Mouse (Mus musculus) forebrain, embryonic 13.5 days (tissue): Measurements from ENCODE around the gene Defb10. TPM values are rescaled to one million over a fixed set of nuclear protein-coding genes. Genes with fewer than 3 reads are reported as not detected.
"Not testable (repeated sequence)": the region's sequence is repeated elsewhere in the genome, so short reads cannot be mapped to it uniquely, and the experiment has no call there.

Experiments
- ATAC-seq: fragments of 200-750 bp; cut with Nextera tagmentation; 2 replicates; pipeline ENCODE4 v1.8.0; 2017
- H3K27ac ChIP-seq: fragments of 300-500 bp; sonication (generic); 2 replicates; pipeline ENCODE4 v1.5.1; 2015; ENCODE audit warnings: inconsistent platforms, mild to moderate bottlenecking, moderate library complexity
- H3K27me3 ChIP-seq: fragments of 300-500 bp; sonication (generic); 2 replicates; pipeline ENCODE4 v1.6.1; 2015; ENCODE audit warnings: mild to moderate bottlenecking, inconsistent platforms
- H3K36me3 ChIP-seq: fragments of 300-500 bp; sonication (generic); 2 replicates; pipeline ENCODE4 v1.6.1; 2015; ENCODE audit warnings: mild to moderate bottlenecking, inconsistent platforms; ENCODE audit not compliant: poor library complexity, severe bottlenecking
- H3K4me1 ChIP-seq: fragments of 300-500 bp; sonication (generic); 2 replicates; pipeline ENCODE4 v1.6.1; 2015; ENCODE audit warnings: inconsistent platforms
- H3K4me2 ChIP-seq: fragments of 300-500 bp; sonication (generic); 2 replicates; pipeline ENCODE4 v1.6.1; 2015; ENCODE audit warnings: inconsistent platforms, mild to moderate bottlenecking, moderate library complexity
- H3K4me3 ChIP-seq: fragments of 300-500 bp; sonication (generic); 2 replicates; pipeline ENCODE4 v1.5.1; 2015; ENCODE audit warnings: mild to moderate bottlenecking, inconsistent platforms
- H3K9ac ChIP-seq: fragments of 300-500 bp; sonication (generic); 2 replicates; pipeline ENCODE4 v1.6.1; 2015; ENCODE audit warnings: mild to moderate bottlenecking, inconsistent platforms
- H3K9me3 ChIP-seq: fragments of 300-500 bp; sonication (generic); replicated peaks from 2 replicates; pipeline ENCODE4 v1.6.1; 2016; ENCODE audit warnings: inconsistent platforms
- WGBS: fragments of 180-500 bp; shearing (Covaris S2); methylation state at CpG from one replicate; pipeline ENCODE4 v1.1.7; 2015; 5-methylcytosine and 5-hydroxymethylcytosine counted together
- polyA plus RNA-seq: library from polyadenylated mRNA; unstranded; fragments of >200 nt; fragmentation: Nextera tagmentation; extraction: Ambion mirVana; gene quantifications from 2 replicates; pipeline ENCODE4 v1.2.1, GENCODE M21; 2015

Gene Defb10
- polyA plus RNA-seq, result not detected in 2 replicates

DNA sequence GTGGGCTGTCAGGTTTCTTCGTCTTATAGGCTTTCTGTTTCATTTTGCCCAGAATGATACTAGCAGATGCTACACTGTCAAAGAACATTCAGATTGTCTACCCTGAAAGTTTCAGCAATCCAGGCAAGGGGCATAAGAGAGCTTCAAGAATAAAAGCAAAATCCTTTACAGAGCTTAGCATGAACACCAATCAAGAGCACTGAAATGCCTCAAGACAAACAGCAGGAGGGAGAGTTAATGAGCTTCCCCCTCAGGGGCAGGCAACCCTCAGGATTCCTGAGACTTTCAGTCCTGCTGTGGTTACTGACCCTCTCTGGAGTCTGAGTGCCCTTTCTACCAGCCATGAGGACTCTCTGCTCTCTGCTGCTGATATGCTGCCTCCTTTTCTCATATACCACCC, at the start of gene Defb10:
Gene Defb10 (plus strand): TSS at position 316 of the 400 bp plus-strand sequence.
- not testable (repeated sequence) for H3K9ac ChIP-seq, H3K27ac ChIP-seq, H3K4me3 ChIP-seq, ATAC-seq, H3K36me3 ChIP-seq, H3K4me2 ChIP-seq, H3K9me3 ChIP-seq, H3K4me1 ChIP-seq, H3K27me3 ChIP-seq
- 10% methylated on average over 1 of the region's 1 CpGs for WGBS

DNA sequence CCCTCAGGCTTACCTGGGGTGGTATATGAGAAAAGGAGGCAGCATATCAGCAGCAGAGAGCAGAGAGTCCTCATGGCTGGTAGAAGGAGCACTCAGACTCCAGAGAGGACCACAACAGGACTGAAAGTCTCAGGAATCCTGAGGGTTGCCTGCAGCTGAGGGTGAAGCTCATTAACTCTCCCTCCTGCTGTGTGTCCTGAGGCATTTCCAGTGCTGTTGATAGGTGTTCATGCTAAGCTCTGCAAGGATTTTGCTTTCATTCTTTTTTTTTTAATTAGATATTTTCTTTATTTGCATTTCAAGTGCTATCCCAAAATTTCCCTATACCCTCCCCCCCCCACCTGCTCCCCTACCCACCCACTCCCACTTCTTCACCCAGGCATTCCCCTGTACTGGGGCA, 26.6 kb downstream of the Defb10 start, which contains the start of gene Defb9:
Gene Defb9 (minus strand): TSS at position 101 of the 400 bp plus-strand sequence.
- not testable (repeated sequence) for ATAC-seq, H3K9ac ChIP-seq, H3K36me3 ChIP-seq, H3K4me3 ChIP-seq, H3K27ac ChIP-seq, H3K4me2 ChIP-seq, H3K4me1 ChIP-seq, H3K9me3 ChIP-seq, H3K27me3 ChIP-seq

DNA sequence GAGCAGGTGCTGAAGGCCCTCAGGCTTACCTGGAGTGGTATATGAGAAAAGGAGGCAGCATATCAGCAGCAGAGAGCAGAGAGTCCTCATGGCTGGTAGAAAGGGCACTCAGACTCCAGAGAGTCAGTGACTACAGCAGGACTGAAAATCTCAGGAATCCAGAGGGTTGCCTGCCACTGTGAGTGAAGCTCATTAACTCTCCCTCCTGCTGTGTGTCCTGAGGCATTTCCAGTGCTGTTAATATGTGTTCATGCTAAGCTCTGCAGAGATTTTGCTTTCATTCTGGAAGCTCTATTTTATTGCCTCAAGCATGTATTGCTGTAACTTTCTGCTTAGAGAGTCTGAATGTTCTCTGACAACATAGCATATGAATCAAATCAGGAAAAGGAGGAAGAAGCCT, 47.6 kb downstream of the Defb10 start, which contains the start of gene Defb11:
Gene Defb11 (minus strand): TSS at position 123 of the 400 bp plus-strand sequence.
- not testable (repeated sequence) for H3K27ac ChIP-seq, ATAC-seq, H3K36me3 ChIP-seq, H3K9me3 ChIP-seq, H3K27me3 ChIP-seq, H3K9ac ChIP-seq, H3K4me1 ChIP-seq, H3K4me2 ChIP-seq, H3K4me3 ChIP-seq

Other genes with a start within 250 kb of the Defb10 start
- gene Defa26, start 240.7 kb upstream of the Defb10 start, polyA plus RNA-seq, result not detected in 2 replicates
- not detected in 2 replicates for gene Defa17, start 203.1 kb upstream of the Defb10 start, polyA plus RNA-seq
- not detected in 2 replicates for gene Defa34, start 193.1 kb upstream of the Defb10 start, polyA plus RNA-seq
- gene AY761184, start 155.3 kb upstream of the Defb10 start, polyA plus RNA-seq, result not detected in 2 replicates
- gene Defa24, start 124.4 kb upstream of the Defb10 start, polyA plus RNA-seq, result not detected in 2 replicates
- gene Defb50, start 35.4 kb upstream of the Defb10 start, polyA plus RNA-seq, result not detected in 2 replicates
- not detected in 2 replicates for gene Defb2, start 19.0 kb upstream of the Defb10 start, polyA plus RNA-seq
- not detected in 2 replicates for gene Defb9, start 26.5 kb downstream of the Defb10 start, polyA plus RNA-seq
- gene Defb11, start 47.5 kb downstream of the Defb10 start, polyA plus RNA-seq, result 3.2 and 3.4 TPM in 2 replicates
- not detected in 2 replicates for gene Defb15, start 73.8 kb downstream of the Defb10 start, polyA plus RNA-seq
- gene Defb35, start 79.5 kb downstream of the Defb10 start, polyA plus RNA-seq, result not detected in 2 replicates
- gene Defb13, start 87.9 kb downstream of the Defb10 start, polyA plus RNA-seq, result not detected in 2 replicates
- gene Fam90a1a, start 99.8 kb downstream of the Defb10 start, polyA plus RNA-seq, result not detected in 2 replicates
- not detected in 2 replicates for gene Ccdc70, start 110.9 kb downstream of the Defb10 start, polyA plus RNA-seq
- 1.3 TPM in 2 replicates for gene Atp7b, start 201.4 kb downstream of the Defb10 start, polyA plus RNA-seq
- gene Alg11, start 201.8 kb downstream of the Defb10 start, polyA plus RNA-seq, result 28.9 and 29.6 TPM in 2 replicates